Mouse (Mus musculus) neural tube, embryonic 12.5 days (tissue): ENCODE measurements at regions not wholly inside any gene's neighbourhood (a gene's known extent, or its start where the extent isn't known, plus 50 kb on each side); places are given as distances from the start of the nearest gene placed in this dataset.
"Not testable (repeated sequence)": the region's sequence is repeated elsewhere in the genome, so short reads cannot be mapped to it uniquely, and the experiment has no call there.

Experiments used
- ATAC-seq: fragments of 200-750 bp; cut with Nextera tagmentation; 2 replicates; pipeline ENCODE4 v1.8.0; 2017; ENCODE audit warnings: low read depth, mild to moderate bottlenecking, moderate TSS enrichment, moderate library complexity; ENCODE audit not compliant: low FRiP score
- H3K27ac ChIP-seq: fragments of 300-500 bp; sonication (generic); 2 replicates; pipeline ENCODE4 v1.5.1; 2016
- H3K27me3 ChIP-seq: fragments of 300-500 bp; sonication (generic); replicated peaks from 2 replicates; pipeline ENCODE4 v1.6.1; 2016; ENCODE audit warnings: mild to moderate bottlenecking
- H3K36me3 ChIP-seq: fragments of 300-500 bp; sonication (generic); 2 replicates; pipeline ENCODE4 v1.6.1; 2016; ENCODE audit warnings: mild to moderate bottlenecking
- H3K4me1 ChIP-seq: fragments of 300-500 bp; sonication (generic); 2 replicates; pipeline ENCODE4 v1.6.1; 2016
- H3K4me2 ChIP-seq: fragments of 300-500 bp; sonication (generic); replicated peaks from 2 replicates; pipeline ENCODE4 v1.6.1; 2016; ENCODE audit warnings: mild to moderate bottlenecking
- H3K4me3 ChIP-seq: fragments of 300-500 bp; sonication (generic); 2 replicates; pipeline ENCODE4 v1.5.1; 2016
- H3K9ac ChIP-seq: fragments of 300-500 bp; sonication (generic); 2 replicates; pipeline ENCODE4 v1.6.1; 2016; ENCODE audit warnings: mild to moderate bottlenecking
- H3K9me3 ChIP-seq: fragments of 300-500 bp; sonication (generic); 2 replicates; pipeline ENCODE4 v1.6.1; 2016; ENCODE audit warnings: mild to moderate bottlenecking
- WGBS: fragments of 180-500 bp; shearing (Covaris S2); methylation state at CpG from one replicate; pipeline ENCODE4 v1.1.7; 2016; 5-methylcytosine and 5-hydroxymethylcytosine counted together

DNA sequence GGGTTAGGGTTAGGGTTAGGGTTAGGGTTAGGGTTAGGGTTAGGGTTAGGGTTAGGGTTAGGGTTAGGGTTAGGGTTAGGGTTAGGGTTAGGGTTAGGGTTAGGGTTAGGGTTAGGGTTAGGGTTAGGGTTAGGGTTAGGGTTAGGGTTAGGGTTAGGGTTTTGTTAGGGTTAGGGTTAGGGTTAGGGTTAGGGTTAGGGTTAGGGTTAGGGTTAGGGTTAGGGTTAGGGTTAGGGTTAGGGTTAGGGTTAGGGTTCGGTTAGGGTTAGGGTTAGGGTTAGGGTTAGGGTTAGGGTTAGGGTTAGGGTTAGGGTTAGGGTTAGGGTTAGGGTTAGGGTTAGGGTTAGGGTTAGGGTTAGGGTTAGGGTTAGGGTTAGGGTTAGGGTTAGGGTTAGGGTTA, 124.7 kb upstream of the Fgf14 start:
- ATAC-seq, H3K4me3 ChIP-seq, H3K4me2 ChIP-seq, H3K9me3 ChIP-seq, H3K4me1 ChIP-seq, H3K27ac ChIP-seq, H3K36me3 ChIP-seq, H3K9ac ChIP-seq, H3K27me3 ChIP-seq: not testable (repeated sequence)
- 25% methylated on average over 1 of the region's 1 CpGs for WGBS

DNA sequence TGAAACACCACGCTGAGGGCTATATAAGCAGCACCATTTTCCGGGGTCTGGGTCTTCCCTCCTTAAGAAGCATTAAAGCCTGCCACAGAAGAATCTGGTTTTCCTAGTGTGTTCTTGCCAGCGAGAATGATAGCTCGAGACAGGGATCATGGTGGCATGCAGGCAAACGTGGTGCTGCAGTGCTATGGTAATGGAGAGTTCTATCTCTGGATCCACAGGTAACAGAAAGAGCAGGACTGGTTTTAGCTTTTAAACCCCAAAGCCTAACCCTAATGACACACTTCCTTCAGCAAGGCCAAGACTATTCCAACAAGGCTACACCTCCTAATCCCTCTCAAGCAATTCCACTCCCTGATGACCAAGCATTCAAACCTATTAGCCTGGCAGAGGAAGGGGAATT, 123.5 kb upstream of the Fgf14 start:
- Histone ChIP-seq H3K36me3 (no peaks in the 10 kb centered on the region), H3K9me3 (no peaks in the 10 kb centered on the region), H3K27ac (no peak overlapping the region), H3K4me2 (no peak overlapping the region), H3K4me1 (no peaks in the 10 kb centered on the region), H3K27me3 (no peaks in the 10 kb centered on the region), H3K4me3 (no peak overlapping the region), H3K9ac (no peak overlapping the region)
- ATAC-seq, result no peak
- 89% methylated on average over 5 of the region's 5 CpGs for WGBS

DNA sequence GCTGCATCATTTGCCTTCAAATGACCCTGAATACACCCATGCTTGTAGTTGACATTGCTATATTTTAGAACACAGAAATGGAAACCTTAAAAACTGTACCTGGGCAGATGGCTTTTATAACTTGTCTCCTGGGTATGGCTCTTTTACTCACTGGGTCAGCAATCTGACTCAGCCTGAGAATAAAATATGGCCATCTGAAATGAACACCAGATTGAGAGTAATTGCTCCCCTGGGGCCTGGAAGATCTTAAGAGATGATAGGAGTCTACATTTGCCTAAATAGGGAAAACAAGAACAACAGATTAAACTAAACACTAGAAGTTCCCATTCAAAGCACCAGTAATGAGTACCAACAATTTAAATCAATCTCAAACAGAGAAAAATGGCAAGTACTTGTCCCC, 98.5 kb upstream of the Fgf14 start:
- no peak overlapping the region for H3K4me3 ChIP-seq
- no peak overlapping the region for H3K4me2 ChIP-seq
- no peaks in the 10 kb centered on the region for H3K36me3 ChIP-seq
- H3K9ac ChIP-seq, result no peak overlapping the region
- ATAC-seq, result no peak
- no peaks in the 10 kb centered on the region for H3K27me3 ChIP-seq
- H3K9me3 ChIP-seq, result no peaks in the 10 kb centered on the region
- no peak overlapping the region for H3K27ac ChIP-seq
- H3K4me1 ChIP-seq, result no peaks in the 10 kb centered on the region

DNA sequence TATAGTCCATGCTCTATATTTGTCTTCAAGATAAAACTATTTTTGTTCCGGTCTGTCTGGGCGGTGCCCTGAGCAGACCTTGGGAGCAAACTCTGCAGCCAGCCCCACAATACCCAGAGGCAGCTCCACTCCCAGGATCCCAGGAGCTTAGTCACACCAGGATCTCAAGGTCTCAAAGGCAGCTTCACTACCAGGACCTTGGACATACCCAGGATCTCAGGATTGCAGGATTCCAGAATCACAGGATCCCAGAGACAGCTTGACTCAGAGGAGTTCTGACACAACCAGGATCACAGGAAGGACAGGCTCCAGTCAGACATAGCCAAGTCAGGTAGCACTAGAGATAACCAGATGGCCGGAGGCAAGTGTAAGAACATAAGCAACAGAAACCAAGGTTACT, 91.1 kb upstream of the Fgf14 start:
- H3K9ac ChIP-seq, result no peak overlapping the region
- no peaks in the 10 kb centered on the region for H3K27me3 ChIP-seq
- 89% methylated on average over 3 of the region's 3 CpGs for WGBS
- no peaks in the 10 kb centered on the region for H3K4me1 ChIP-seq
- H3K4me3 ChIP-seq, result no peak overlapping the region
- no peak for ATAC-seq
- no peaks in the 10 kb centered on the region for H3K36me3 ChIP-seq
- H3K27ac ChIP-seq, result no peak overlapping the region
- no peaks in the 10 kb centered on the region for H3K9me3 ChIP-seq
- H3K4me2 ChIP-seq, result no peak overlapping the region

DNA sequence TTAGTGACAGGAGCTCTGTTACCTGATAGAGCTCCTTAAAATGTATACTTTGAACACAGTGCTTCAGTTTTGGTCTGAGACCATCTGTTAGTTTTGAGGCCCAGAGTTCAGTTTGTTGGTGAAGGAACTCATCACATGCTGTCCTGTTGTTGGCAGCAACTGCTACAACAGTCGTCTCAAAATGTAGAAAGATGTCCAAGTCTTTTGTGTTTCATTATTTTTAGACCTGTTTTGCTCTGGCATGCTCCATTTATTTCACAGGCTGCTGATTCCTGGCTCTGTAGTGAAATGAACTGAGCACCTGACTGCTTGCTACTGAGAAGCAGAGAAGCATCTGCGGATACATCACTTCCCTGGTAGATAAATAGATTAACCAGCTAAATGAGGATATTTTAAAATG, 90.3 kb upstream of the Fgf14 start:
- Histone ChIP-seq H3K4me2 (no peak overlapping the region), H3K27ac (no peak overlapping the region), H3K4me1 (no peaks in the 10 kb centered on the region), H3K9ac (no peak overlapping the region), H3K4me3 (no peak overlapping the region), H3K27me3 (no peaks in the 10 kb centered on the region), H3K36me3 (no peaks in the 10 kb centered on the region), H3K9me3 (no peaks in the 10 kb centered on the region)
- ATAC-seq, result no peak
- 81% methylated on average over 2 of the region's 2 CpGs for WGBS

DNA sequence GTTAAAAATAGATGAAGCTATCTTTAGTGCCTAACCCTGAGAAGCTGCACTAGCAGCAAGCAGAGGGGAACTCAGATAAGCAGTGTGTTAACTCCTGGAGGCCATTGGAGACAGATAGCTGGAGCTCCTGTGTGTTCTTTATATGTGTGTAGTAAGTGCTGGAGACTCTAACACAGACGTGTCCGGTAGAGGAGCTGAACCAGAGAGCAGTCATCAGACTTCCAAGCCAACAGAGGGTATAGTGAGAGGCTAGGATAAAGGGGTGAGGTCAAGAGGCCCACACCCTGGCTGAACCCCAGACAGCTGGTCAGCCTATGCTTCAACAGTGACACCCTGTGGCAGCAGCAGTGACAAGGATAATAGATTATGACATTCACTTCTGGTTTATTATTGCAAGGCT, 65.6 kb upstream of the Fgf14 start:
- ATAC-seq, result 0 out of 2 replicates have a peak, but pooled peaks have one; percentile 50
- no peaks in the 10 kb centered on the region for H3K9me3 ChIP-seq
- H3K4me3 ChIP-seq, result no peak overlapping the region
- no peaks in the 10 kb centered on the region for H3K27me3 ChIP-seq
- no peak overlapping the region for H3K27ac ChIP-seq
- H3K9ac ChIP-seq, result no peak overlapping the region
- H3K4me2 ChIP-seq, result no peak overlapping the region
- no peaks in the 10 kb centered on the region for H3K36me3 ChIP-seq
- no peaks in the 10 kb centered on the region for H3K4me1 ChIP-seq
- WGBS, result 19% methylated on average over 2 of the region's 2 CpGs
